Mouse (Mus musculus) erythroblast, embryonic 14.5 days (primary cell): ENCODE data around the gene Pitpnc1.

Experiments
- GATA1 ChIP-seq: IDR thresholded peaks from 2 replicates; pipeline ENCODE4 v1.6.1; 2012; ENCODE audit warnings: low read length, inconsistent platforms, mixed read lengths
- TAL1 ChIP-seq: IDR thresholded peaks from 3 replicates; pipeline ENCODE4 v1.6.1; 2012; ENCODE audit warnings: low read length, inconsistent platforms, mixed read lengths

GRCm38 (mm10) chr11:107458986-107459385, 11.5 kb downstream of the Pitpnc1 start:
- TF ChIP-seq TAL1 (no peak), GATA1 (no peak)
